Mouse (Mus musculus) heart, embryonic 15.5 days (tissue): ENCODE data around the gene Cep63. TPM values are rescaled to one million over a fixed set of nuclear protein-coding genes. Genes with fewer than 3 reads are reported as not detected.
A peak's percentile ranks its signal among the peaks of the same experiment; 100 is the strongest.

Experiments used
- ATAC-seq: fragments of 200-750 bp; cut with Nextera tagmentation; replicated peaks from 2 replicates; pipeline ENCODE4 v1.8.0; 2017; ENCODE audit warnings: low read depth, moderate TSS enrichment; ENCODE audit not compliant: insufficient number of reproducible peaks, insufficient read depth, low FRiP score
- H3K27ac ChIP-seq: fragments of 300-500 bp; sonication (generic); 2 replicates; pipeline ENCODE4 v1.5.1; 2015; ENCODE audit warnings: mild to moderate bottlenecking, inconsistent platforms
- H3K27me3 ChIP-seq: fragments of 300-500 bp; sonication (generic); 2 replicates; pipeline ENCODE4 v1.6.1; 2015; ENCODE audit warnings: inconsistent platforms
- H3K36me3 ChIP-seq: fragments of 300-500 bp; sonication (generic); 2 replicates; pipeline ENCODE4 v1.6.1; 2015; ENCODE audit warnings: mild to moderate bottlenecking, inconsistent platforms
- H3K4me1 ChIP-seq: fragments of 300-500 bp; sonication (generic); replicated peaks from 2 replicates; pipeline ENCODE4 v1.6.1; 2015; ENCODE audit warnings: inconsistent platforms
- H3K4me2 ChIP-seq: fragments of 300-500 bp; sonication (generic); 2 replicates; pipeline ENCODE4 v1.6.1; 2015; ENCODE audit warnings: inconsistent platforms, mild to moderate bottlenecking, moderate library complexity
- H3K4me3 ChIP-seq: fragments of 300-500 bp; sonication (generic); 2 replicates; pipeline ENCODE4 v1.5.1; 2015; ENCODE audit warnings: mild to moderate bottlenecking, inconsistent platforms
- H3K9ac ChIP-seq: fragments of 300-500 bp; sonication (generic); 2 replicates; pipeline ENCODE4 v1.6.1; 2015; ENCODE audit warnings: mild to moderate bottlenecking, inconsistent platforms
- H3K9me3 ChIP-seq: fragments of 300-500 bp; sonication (generic); replicated peaks from 2 replicates; pipeline ENCODE4 v1.6.1; 2016; ENCODE audit warnings: inconsistent platforms
- WGBS: fragments of 180-500 bp; shearing (Covaris S2); methylation state at CpG from one replicate; pipeline ENCODE4 v1.1.7; 2015; ENCODE audit warnings: mixed read lengths; 5-methylcytosine and 5-hydroxymethylcytosine counted together
- polyA plus RNA-seq: library from polyadenylated mRNA; unstranded; fragments of >200 nt; fragmentation: Nextera tagmentation; extraction: Ambion mirVana; gene quantifications from 2 replicates; pipeline ENCODE4 v1.2.1, GENCODE M21; 2015

Cep63 gene
- polyA plus RNA-seq, 1 experiment from 2014 or later, result 50.2 TPM

GRCm38 (mm10) chr9:102609221-102609620 lies 17.1 kb downstream of the Cep63 start:
- ATAC-seq, result no peak
- H3K4me3 ChIP-seq, result no peak overlapping the region
- H3K4me1 ChIP-seq, result peaks cover 4% of the 10 kb centered on the region; the same call in 1 of the 2 replicates
- H3K9ac ChIP-seq, result no peak overlapping the region
- 84% methylated on average over 3 of the region's 3 CpGs for WGBS
- H3K36me3 ChIP-seq, result peaks cover 32% of the 10 kb centered on the region
- H3K27me3 ChIP-seq, result no peaks in the 10 kb centered on the region
- H3K4me2 ChIP-seq, result no peak overlapping the region
- no peaks in the 10 kb centered on the region for H3K9me3 ChIP-seq
- no peak overlapping the region for H3K27ac ChIP-seq

GRCm38 (mm10) chr9:102607471-102607870 lies 18.9 kb downstream of the Cep63 start:
- Histone ChIP-seq H3K4me2 (no peak overlapping the region), H3K36me3 (peaks cover 19% of the 10 kb centered on the region), H3K9ac (no peak overlapping the region), H3K27ac (no peak overlapping the region), H3K4me1 (peaks cover 4% of the 10 kb centered on the region; the same call in 1 of the 2 replicates), H3K27me3 (no peaks in the 10 kb centered on the region), H3K4me3 (no peak overlapping the region), H3K9me3 (no peaks in the 10 kb centered on the region)
- WGBS, result 58% methylated on average over 5 of the region's 5 CpGs
- no peak for ATAC-seq

GRCm38 (mm10) chr9:102605162-102605561 lies 21.2 kb downstream of the Cep63 start:
- Histone ChIP-seq H3K4me1 (peaks cover 2% of the 10 kb centered on the region; the same call in 1 of the 2 replicates), H3K4me3 (no peak overlapping the region), H3K9ac (no peak overlapping the region), H3K9me3 (no peaks in the 10 kb centered on the region), H3K36me3 (peaks cover 16% of the 10 kb centered on the region; the same call in 1 of the 2 replicates), H3K4me2 (no peak overlapping the region), H3K27me3 (no peaks in the 10 kb centered on the region), H3K27ac (no peak overlapping the region)
- no peak for ATAC-seq
- 91% methylated on average over 6 of the region's 6 CpGs for WGBS

- Histone ChIP-seq H3K4me2 (no peak overlapping the region), H3K36me3 (peaks cover 16% of the 10 kb centered on the region; the same call in 1 of the 2 replicates), H3K27me3 (no peaks in the 10 kb centered on the region), H3K4me1 (no peaks in the 10 kb centered on the region), H3K4me3 (no peak overlapping the region), H3K9me3 (no peaks in the 10 kb centered on the region), H3K9ac (no peak overlapping the region), H3K27ac (no peak overlapping the region)
- ATAC-seq, result no peak
- WGBS, result 79% methylated on average over 2 of the region's 2 CpGs
Observed at GRCm38 (mm10) chr9:102601666-102602065, 24.7 kb downstream of the Cep63 start.

- Histone ChIP-seq H3K9me3 (no peaks in the 10 kb centered on the region), H3K4me1 (no peaks in the 10 kb centered on the region), H3K4me2 (no peak overlapping the region), H3K27me3 (no peaks in the 10 kb centered on the region), H3K36me3 (peaks cover 20% of the 10 kb centered on the region), H3K27ac (no peak overlapping the region), H3K9ac (no peak overlapping the region), H3K4me3 (no peak overlapping the region)
- 89% methylated on average over 2 of the region's 2 CpGs for WGBS
- no peak for ATAC-seq
Observed at GRCm38 (mm10) chr9:102601187-102601586, 25.1 kb downstream of the Cep63 start.

GRCm38 (mm10) chr9:102595662-102596436 lies 30.5 kb downstream of the Cep63 start:
- H3K9me3 ChIP-seq, result no peaks in the 10 kb centered on the region
- WGBS, result 82% methylated on average over 8 of the region's 8 CpGs
- no peak overlapping the region for H3K4me3 ChIP-seq
- no peaks in the 10 kb centered on the region for H3K27me3 ChIP-seq
- no peak overlapping the region for H3K27ac ChIP-seq
- ATAC-seq, result no peak
- H3K4me2 ChIP-seq, result no peak overlapping the region
- H3K36me3 ChIP-seq, result peaks cover 44% of the 10 kb centered on the region
- H3K4me1 ChIP-seq, result no peaks in the 10 kb centered on the region
- no peak overlapping the region for H3K9ac ChIP-seq

- H3K4me2 ChIP-seq, result no peak overlapping the region
- no peak for ATAC-seq
Observed at GRCm38 (mm10) chr9:102594667-102595393, 31.5 kb downstream of the Cep63 start.

GRCm38 (mm10) chr9:102587347-102587746 lies 39.0 kb downstream of the Cep63 start:
- Histone ChIP-seq H3K9me3 (no peaks in the 10 kb centered on the region), H3K4me2 (no peak overlapping the region), H3K4me3 (no peak overlapping the region), H3K9ac (no peak overlapping the region), H3K36me3 (peaks cover 40% of the 10 kb centered on the region), H3K27me3 (no peaks in the 10 kb centered on the region), H3K27ac (no peak overlapping the region), H3K4me1 (no peaks in the 10 kb centered on the region)
- 91% methylated on average over 5 of the region's 5 CpGs for WGBS
- ATAC-seq, result no peak

More at GRCm38 (mm10) chr9:102594667-102595393, 31.5 kb downstream of the Cep63 start:
- Histone ChIP-seq H3K4me1 (no peaks in the 10 kb centered on the region), H3K27me3 (no peaks in the 10 kb centered on the region), H3K9me3 (no peaks in the 10 kb centered on the region), H3K36me3 (peaks cover 41% of the 10 kb centered on the region), H3K4me3 (no peak overlapping the region), H3K27ac (no peak overlapping the region), H3K9ac (no peak overlapping the region)
- 54% methylated on average over 6 of the region's 6 CpGs for WGBS

GRCm38 (mm10) chr9:102581921-102582469 lies 44.3 kb downstream of the Cep63 start:
- Histone ChIP-seq H3K4me2 (no peak overlapping the region), H3K27me3 (no peaks in the 10 kb centered on the region), H3K4me1 (0 out of 2 replicates have a peak, but pooled peaks cover 2% of the 10 kb centered on the region), H3K36me3 (peaks cover 17% of the 10 kb centered on the region), H3K9me3 (no peaks in the 10 kb centered on the region), H3K27ac (no peak overlapping the region), H3K4me3 (no peak overlapping the region), H3K9ac (no peak overlapping the region)
- ATAC-seq, result no peak
- WGBS, result 71% methylated on average over 12 of the region's 12 CpGs

GRCm38 (mm10) chr9:102577480-102577879 lies 48.9 kb downstream of the Cep63 start:
- ATAC-seq, result no peak
- H3K9me3 ChIP-seq, result no peaks in the 10 kb centered on the region
- H3K27me3 ChIP-seq, result no peaks in the 10 kb centered on the region
- peak overlapping the region; percentile 41; the same call in 1 of the 2 replicates for H3K27ac ChIP-seq
- H3K9ac ChIP-seq, result no peak overlapping the region
- H3K36me3 ChIP-seq, result no peaks in the 10 kb centered on the region
- no peak overlapping the region for H3K4me3 ChIP-seq
- H3K4me1 ChIP-seq, result 0 out of 2 replicates have a peak, but pooled peaks cover 2% of the 10 kb centered on the region
- WGBS, result 46% methylated on average over 5 of the region's 5 CpGs
- H3K4me2 ChIP-seq, result no peak overlapping the region

- H3K4me1 ChIP-seq, result 0 out of 2 replicates have a peak, but pooled peaks cover 2% of the 10 kb centered on the region
- no peak overlapping the region for H3K27ac ChIP-seq
- H3K36me3 ChIP-seq, result no peaks in the 10 kb centered on the region
- WGBS, result 62% methylated on average over 5 of the region's 5 CpGs
- no peak overlapping the region for H3K4me2 ChIP-seq
- H3K9me3 ChIP-seq, result no peaks in the 10 kb centered on the region
- no peak for ATAC-seq
- H3K9ac ChIP-seq, result no peak overlapping the region
- no peaks in the 10 kb centered on the region for H3K27me3 ChIP-seq
- H3K4me3 ChIP-seq, result no peak overlapping the region
Observed at GRCm38 (mm10) chr9:102572888-102573287, 53.4 kb downstream of the Cep63 start.
